Mouse (Mus musculus) spleen, adult 2 months (tissue): ENCODE measurements around the gene Fcrl6. TPM values are rescaled to one million over a fixed set of nuclear protein-coding genes. Genes with fewer than 3 reads are reported as not detected.

Source experiments
- DNase-seq, 2 experiments: peaks; one replicate each; pipeline versions ENCODE4 v3.0.0 to v3.0.0-alpha.2; 2012 to 2021; ENCODE audit warnings: low spot score in 2 of 2, low read depth in 1 of 2
- H3K27ac ChIP-seq: fragments of 200-500 bp; 2 replicates; pipeline ENCODE4 v1.5.1; 2012; ENCODE audit warnings: low read length, inconsistent platforms; ENCODE audit not compliant: insufficient read depth
- H3K27me3 ChIP-seq: fragments of 200-500 bp; 2 replicates; pipeline ENCODE4 v1.6.1; 2012; ENCODE audit warnings: mild to moderate bottlenecking, moderate library complexity, low read length, inconsistent platforms; ENCODE audit not compliant: control insufficient read depth, insufficient read depth
- H3K36me3 ChIP-seq: fragments of 200-500 bp; 2 replicates; pipeline ENCODE4 v1.6.1; 2012; ENCODE audit warnings: mild to moderate bottlenecking, low read length, inconsistent platforms; ENCODE audit not compliant: control insufficient read depth, insufficient read depth
- H3K4me1 ChIP-seq: fragments of 200-500 bp; 2 replicates; pipeline ENCODE4 v1.6.1; 2011; ENCODE audit warnings: inconsistent platforms; ENCODE audit not compliant: control insufficient read depth, insufficient read depth, insufficient read length
- H3K4me3 ChIP-seq: fragments of 200-500 bp; 2 replicates; pipeline ENCODE4 v1.5.1; 2011; ENCODE audit warnings: mild to moderate bottlenecking, inconsistent platforms; ENCODE audit not compliant: insufficient read depth, insufficient read length; ENCODE audit errors: extremely low read depth
- CTCF ChIP-seq: fragments of 200-500 bp; IDR thresholded peaks from 2 replicates; pipeline ENCODE4 v1.5.1; 2011; ENCODE audit warnings: mild to moderate bottlenecking, inconsistent platforms; ENCODE audit not compliant: insufficient read depth, insufficient read length, insufficient replicate concordance; ENCODE audit errors: extremely low read depth
- POLR2A ChIP-seq: fragments of 200-500 bp; IDR thresholded peaks from 2 replicates; pipeline ENCODE4 v1.6.1; 2011; ENCODE audit warnings: low read depth, low read length, inconsistent platforms
- whole genome bisulfite sequencing: fragments of 180-500 bp; shearing (Covaris S2); methylation state at CpG from one replicate; pipeline ENCODE4 v1.1.7; 2018; 5-methylcytosine and 5-hydroxymethylcytosine counted together
- polyA plus RNA-seq: library from polyadenylated mRNA; depleted of rRNA; stranded (reverse); fragments of >200 nt; gene quantifications from 2 replicates; pipeline ENCODE4 v1.2.3, GENCODE M21; 2012; rRNA removed

Fcrl6 gene
- polyA plus RNA-seq, 1 experiment, result 0.06 TPM

- H3K36me3 ChIP-seq, result no peaks in the 10 kb centered on the region
- peaks cover 13% of the 10 kb centered on the region; the same call in 1 of the 2 replicates for H3K4me1 ChIP-seq
- DNase-seq, result no peak
- 11% methylated on average over 8 of the region's 8 CpGs for WGBS
- no peak for TF ChIP-seq CTCF
- no peak for TF ChIP-seq POLR2A
- H3K4me3 ChIP-seq, result peak overlapping the region; percentile 77
- peak overlapping the region; percentile 49 for H3K27ac ChIP-seq
- H3K27me3 ChIP-seq, result no peaks in the 10 kb centered on the region
Measured at GRCm38 (mm10) chr1:172549717-172550116, 52.6 kb downstream of the Fcrl6 start.

- 10% methylated on average over 2 of the region's 2 CpGs for WGBS
- H3K36me3 ChIP-seq, result no peaks in the 10 kb centered on the region
- no peak for DNase-seq
- peak overlapping the region; percentile 77 for H3K4me3 ChIP-seq
- peaks cover 13% of the 10 kb centered on the region; the same call in 1 of the 2 replicates for H3K4me1 ChIP-seq
- no peaks in the 10 kb centered on the region for H3K27me3 ChIP-seq
- H3K27ac ChIP-seq, result 0 out of 2 replicates have a peak overlapping the region, but pooled peaks have one; percentile 49
- no peak for TF ChIP-seq CTCF
- no peak for TF ChIP-seq POLR2A
Measured at GRCm38 (mm10) chr1:172549314-172549713, 53.0 kb downstream of the Fcrl6 start.

GRCm38 (mm10) chr1:172548501-172548900 lies 53.9 kb downstream of the Fcrl6 start:
- peak overlapping the region; percentile 75 for H3K27ac ChIP-seq
- H3K36me3 ChIP-seq, result no peaks in the 10 kb centered on the region
- H3K4me1 ChIP-seq, result peaks cover 13% of the 10 kb centered on the region; the same call in 1 of the 2 replicates
- 13% methylated on average over 7 of the region's 7 CpGs for WGBS
- peak overlapping the region; percentile 43; the same call in 1 of the 2 replicates for H3K4me3 ChIP-seq
- TF ChIP-seq CTCF (no peak), POLR2A (no peak)
- DNase-seq, result peak in 1 of 2 experiments; percentile 48
- H3K27me3 ChIP-seq, result no peaks in the 10 kb centered on the region

Other genes with a start within 250 kb of the Fcrl6 start
- gene Pigm, start 226.0 kb downstream of the Fcrl6 start, polyA plus RNA-seq, result 8.8 and 11.5 TPM in 2 replicates
- gene Slamf9, start 127.2 kb downstream of the Fcrl6 start, polyA plus RNA-seq, result 4.3 and 5.5 TPM in 2 replicates
- gene Igsf9, start 120.8 kb downstream of the Fcrl6 start, polyA plus RNA-seq, result 8.6 and 9.0 TPM in 2 replicates
- 186 and 208 TPM in 2 replicates for gene Tagln2, start 102.5 kb downstream of the Fcrl6 start, polyA plus RNA-seq
- gene Cfap45, start 81.8 kb downstream of the Fcrl6 start, polyA plus RNA-seq, result 0.19 and 0.20 TPM in 2 replicates
- 0.09 and 0.29 TPM in 2 replicates for gene Vsig8, start 46.6 kb downstream of the Fcrl6 start, polyA plus RNA-seq
- gene Slamf8, start 12.0 kb downstream of the Fcrl6 start, polyA plus RNA-seq, result 15.8 and 18.6 TPM in 2 replicates
- gene Dusp23, start 30.4 kb upstream of the Fcrl6 start, polyA plus RNA-seq, result 10.4 and 11.4 TPM in 2 replicates
- gene Crp, start 95.5 kb upstream of the Fcrl6 start, polyA plus RNA-seq, result 0.07 TPM in 1 of 2 replicates, not detected in the other